Mouse (Mus musculus) left cerebral cortex, postnatal 10 days (tissue): Measurements from ENCODE around the gene Lzts2. TPM values are rescaled to one million over a fixed set of nuclear protein-coding genes. Genes with fewer than 3 reads are reported as not detected.
A peak's percentile ranks its signal among the peaks of the same experiment; 100 is the strongest.

Experiments used
- DNase-seq, 2 experiments: peaks; one replicate each; pipeline ENCODE4 v3.0.0; 2021 to 2022; ENCODE audit warnings: low spot score in 2 of 2, mixed read lengths in 1 of 2; ENCODE audit errors: extremely low spot score in 1 of 2
- intact Hi-C: fragments of 180-260 bp; cut with DNase I; formaldehyde crosslinking; loops from one replicate; pipeline ENCODE4 v1.15.1; 2025
- total RNA-seq, 2 experiments: library from RNA; stranded (reverse); gene quantifications; 2 replicates each; pipeline ENCODE4 v1.2.3; 2021

Gene Lzts2
- 10 to 100 TPM; 24.5 to 25.6 TPM for total RNA-seq

DNA sequence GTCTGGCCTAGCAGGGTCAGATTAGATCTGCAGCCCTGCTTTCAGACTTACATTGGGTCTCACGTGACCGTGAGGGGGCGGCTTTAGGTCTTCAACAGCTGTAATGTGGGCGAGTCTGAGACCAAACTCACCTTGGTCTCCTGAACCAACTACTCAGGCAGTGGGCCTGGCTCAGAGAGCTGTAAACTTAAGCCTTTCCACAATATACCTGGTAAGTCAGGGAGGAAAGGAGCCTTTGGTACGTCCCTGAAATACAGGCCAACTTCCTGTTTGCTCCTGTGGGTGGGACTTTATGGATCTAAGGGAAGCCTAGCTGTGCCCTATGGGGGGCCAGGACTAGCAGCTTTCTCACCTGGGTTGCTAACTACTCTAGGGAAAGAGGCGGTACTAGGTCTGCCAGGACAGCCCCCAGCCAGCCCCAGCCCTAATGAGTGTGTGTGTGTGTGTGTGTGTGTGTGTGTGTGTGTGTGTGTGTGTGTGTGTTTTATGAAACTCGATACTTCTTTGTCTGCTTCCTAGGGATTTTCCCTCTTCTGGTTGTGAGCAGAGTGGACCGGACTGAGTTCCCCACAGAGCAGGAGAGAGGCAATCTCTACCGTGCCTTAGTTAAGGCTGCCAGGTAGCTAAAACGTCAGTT, at the start of gene Lzts2:
TSS of gene Lzts2 (plus strand) at position 80 of the 637 bp plus-strand sequence.
- intact Hi-C loops: no loop called here
- no peak for DNase-seq

DNA sequence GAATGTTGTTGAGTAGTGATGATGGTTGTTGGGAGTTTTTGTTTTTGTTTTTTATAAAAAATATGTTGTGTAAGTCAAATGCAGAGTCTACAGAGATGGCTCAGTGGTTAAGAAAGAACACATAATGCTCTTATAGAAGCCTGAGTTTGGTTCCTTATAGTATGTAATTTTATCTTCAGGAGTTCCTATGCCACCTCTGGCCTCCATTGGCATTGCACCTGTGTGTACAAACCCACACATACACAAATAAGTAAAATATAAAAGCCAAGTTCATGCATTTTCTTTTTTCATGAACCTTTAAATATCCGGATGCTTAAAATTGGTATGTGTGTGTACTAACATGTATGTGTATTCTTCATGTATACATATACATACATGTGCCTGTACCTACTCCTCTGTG, 48.2 kb upstream of the Lzts2 start:
- intact Hi-C loops: no loop called here
- no peak for DNase-seq

DNA sequence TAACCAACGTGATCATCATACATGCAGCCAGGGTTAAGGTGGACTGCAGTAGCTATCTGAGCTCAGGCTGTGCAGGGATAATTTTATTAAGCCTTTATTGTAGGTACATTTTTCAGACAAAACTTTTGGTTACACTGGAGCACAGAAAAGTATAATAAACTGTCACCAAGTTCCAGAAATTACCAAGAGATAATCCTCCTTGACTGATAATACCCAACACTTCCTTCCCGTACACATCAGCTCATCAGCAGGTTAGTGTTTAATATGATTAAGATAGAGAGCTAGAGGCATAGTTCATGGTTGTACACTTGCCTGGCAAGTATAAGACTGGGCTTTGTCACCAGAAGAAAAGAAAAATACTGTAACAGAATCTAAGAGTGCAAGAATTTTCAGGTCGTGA, 45.9 kb upstream of the Lzts2 start:
- no peak for DNase-seq
- intact Hi-C loops: no loop called here

DNA sequence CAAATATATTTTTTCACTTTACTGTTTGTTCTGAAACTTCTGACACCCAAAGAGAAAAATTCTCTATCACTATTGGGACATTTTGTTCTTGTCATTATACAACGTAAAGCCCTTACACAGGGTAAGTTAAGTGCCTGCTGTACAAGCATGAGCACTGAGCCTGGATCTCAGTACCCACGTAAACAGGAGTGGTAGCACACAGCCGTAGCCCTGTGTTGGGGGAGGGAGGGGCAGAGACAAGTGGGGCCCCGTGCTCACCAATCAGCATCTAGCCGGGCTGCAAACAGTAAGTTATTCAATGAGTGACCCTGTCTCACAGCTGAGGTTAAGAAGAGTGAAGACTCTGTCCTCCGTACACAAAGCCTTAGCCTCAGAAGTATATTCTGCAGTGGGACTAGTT, 37.6 kb upstream of the Lzts2 start:
- DNase-seq: no peak
- intact Hi-C loops: loop anchor here (5.0 kb wide), 1 partner anchor 34 kb away; no protein-coding TSS in a partner anchor

DNA sequence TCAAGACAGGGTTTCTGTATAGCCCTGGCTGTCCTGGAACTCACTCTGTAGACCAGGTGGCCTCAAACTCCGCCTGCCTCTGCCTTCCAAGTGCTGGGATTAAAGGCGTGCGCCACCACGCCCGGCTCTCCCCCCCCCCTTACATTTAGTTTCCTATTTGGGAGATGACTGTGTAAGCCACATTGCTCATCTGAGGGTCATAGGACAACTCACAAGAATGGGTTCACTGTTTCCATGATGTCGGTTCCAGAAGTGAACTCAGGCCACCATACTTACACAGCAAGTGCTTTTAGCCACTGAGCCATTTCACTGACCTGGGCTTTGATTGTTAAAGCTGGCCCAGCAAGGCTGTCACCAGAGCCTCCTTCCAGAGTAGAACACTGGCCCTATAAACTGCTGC, 37.1 kb upstream of the Lzts2 start:
- intact Hi-C loops: loop anchor here (5.0 kb wide), 1 partner anchor 35 kb away; no protein-coding TSS in a partner anchor
- DNase-seq: no peak

DNA sequence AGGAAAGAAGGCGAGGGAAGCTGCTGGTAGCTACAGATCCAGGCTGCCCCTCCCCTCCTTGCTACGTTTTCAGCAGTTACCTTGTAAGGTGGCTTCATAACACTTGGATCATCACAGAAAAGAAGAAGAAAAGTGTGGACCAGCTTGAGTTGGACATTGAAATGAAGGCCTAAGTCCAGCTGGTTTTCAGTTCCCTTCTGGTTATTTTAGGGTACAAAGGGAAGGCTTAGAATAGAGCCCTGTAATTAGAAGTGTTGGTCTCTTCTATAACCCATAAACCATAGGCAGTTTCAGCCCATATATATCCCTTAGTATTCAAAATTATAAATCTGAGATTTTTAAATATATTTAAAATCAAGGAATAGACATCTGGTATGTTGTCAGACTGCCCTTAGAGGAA, 33.4 kb upstream of the Lzts2 start:
- intact Hi-C loops: no loop called here
- DNase-seq: no peak

DNA sequence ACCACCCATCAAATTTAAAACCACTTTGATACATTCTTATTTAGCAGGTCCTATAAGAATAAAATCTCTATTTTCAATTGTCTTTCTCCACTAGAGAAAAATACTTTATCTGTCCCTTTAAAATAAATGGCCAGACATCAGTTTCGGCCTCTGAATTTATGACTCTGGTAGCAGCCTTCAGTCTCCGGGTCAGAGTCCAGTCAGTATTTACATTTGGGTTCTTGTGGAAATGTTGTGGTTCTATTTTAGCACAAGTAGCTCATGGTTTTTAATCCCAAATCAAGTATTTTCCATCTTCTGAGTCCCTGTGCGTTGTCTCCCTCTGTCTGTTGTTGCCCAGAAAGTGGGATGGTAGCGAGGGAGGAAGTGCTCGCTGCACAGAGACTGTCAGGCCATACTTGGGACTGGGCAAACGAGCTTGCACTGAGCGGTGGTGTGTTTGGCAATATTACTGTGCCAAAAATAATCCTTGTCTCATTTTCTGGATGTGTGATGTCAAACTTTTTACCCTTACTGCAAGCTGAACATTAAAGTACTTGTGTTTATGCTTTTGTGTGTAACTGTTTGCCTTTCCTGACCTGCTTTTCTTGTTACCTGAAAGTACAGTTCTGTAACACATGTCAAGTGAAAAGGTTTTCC, 31.6 kb upstream of the Lzts2 start:
- no peak for DNase-seq
- intact Hi-C loops: no loop called here

DNA sequence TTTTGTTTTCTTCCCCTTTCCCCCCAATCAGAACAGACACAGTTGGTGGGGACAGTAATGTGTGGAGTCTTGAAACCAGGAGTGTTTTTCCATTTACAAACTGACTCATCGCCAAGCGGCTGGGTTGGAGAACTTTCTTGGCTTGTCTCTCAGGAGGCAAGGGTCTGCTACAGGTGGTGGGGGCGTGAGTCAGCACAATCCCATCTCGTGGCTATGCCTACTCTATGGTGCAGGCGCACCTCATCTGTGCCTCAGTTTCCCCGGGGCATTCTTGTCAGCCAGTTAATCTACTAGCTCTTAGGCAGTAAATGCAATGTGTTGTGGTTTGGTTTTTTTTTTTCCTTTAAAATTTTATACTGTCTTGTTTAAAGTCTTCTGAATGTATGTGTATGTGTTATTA, 30.8 kb upstream of the Lzts2 start:
- DNase-seq: peak in 1 of 2 experiments; percentile 32
- intact Hi-C loops: no loop called here

DNA sequence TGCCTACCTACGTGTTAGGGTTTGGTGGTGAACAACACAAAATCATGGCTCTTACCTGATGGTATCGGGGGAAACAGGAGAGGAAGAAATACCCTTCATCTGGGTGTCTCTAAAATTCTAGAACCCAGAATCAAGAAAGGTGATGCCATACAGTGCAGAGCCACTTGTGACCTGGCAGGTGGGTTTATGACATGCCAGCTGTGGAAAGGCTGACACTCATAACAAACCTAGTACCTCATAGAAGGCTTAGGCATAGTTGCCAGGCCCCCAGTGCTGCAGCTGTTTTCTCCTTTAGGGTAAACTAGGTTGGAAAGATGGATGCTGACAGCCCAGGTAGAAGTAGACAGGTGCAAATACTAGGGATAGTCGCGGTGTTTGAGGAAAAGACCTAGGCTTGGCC, 29.8 kb upstream of the Lzts2 start:
- intact Hi-C loops: no loop called here
- no peak for DNase-seq

DNA sequence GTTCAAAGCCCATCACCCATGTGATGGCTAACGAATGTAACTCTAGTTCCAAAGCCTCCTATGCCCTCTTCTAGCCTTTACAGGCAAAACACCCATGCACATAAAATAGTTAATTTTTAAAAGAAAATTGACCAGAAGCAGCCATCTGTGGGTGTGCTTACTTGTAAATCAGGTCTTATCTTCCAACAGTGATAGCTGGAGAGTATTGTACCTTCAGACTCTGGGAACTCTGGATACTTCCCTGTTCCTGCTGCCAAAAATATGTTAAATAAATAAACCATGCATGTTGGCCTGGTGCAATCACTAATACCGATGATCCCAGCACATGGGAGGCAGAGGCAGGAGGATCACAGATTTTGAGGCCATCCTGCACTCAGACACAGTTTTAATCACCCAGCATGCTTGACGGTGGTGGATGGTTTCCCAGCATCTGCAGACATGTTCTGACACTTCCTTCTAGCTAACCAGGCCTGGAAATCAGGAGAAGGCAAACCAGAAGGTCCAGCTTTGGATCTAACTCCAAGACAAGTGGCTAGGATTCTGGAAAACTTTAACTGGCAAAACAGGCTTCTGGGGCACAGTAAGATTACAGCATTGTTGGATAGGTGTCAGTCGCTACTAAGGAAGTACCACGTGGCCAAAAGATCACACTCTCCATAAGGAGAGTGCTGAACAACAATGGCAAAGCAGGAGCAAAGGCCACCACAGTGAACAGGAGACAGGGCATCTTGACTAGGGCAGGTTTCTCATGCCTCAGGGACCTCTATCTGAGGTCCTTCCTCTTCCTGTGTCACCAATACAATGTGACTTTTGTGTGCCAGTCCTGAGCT, 28.8 kb upstream of the Lzts2 start:
- intact Hi-C loops: no loop called here
- no peak for DNase-seq

DNA sequence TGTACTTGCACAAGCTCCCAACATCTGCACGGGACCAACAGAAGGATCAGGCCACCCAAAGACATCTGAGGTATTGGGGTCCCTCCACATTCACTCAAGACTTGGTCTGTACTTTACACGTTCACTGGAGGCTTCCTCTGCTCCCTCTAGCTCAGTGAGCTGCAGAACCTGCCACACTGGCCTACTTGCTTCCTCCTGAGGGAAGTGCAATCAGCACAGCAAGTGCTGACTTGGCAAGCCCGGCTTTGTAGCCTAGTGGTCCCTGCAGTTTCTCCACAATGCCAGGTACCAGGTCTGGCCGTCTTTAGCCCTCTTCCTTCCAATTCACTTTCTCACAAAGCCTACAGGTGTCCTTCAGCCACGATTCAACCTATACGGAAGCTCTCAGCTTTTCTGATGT, 27.2 kb upstream of the Lzts2 start:
- intact Hi-C loops: no loop called here
- DNase-seq: no peak

DNA sequence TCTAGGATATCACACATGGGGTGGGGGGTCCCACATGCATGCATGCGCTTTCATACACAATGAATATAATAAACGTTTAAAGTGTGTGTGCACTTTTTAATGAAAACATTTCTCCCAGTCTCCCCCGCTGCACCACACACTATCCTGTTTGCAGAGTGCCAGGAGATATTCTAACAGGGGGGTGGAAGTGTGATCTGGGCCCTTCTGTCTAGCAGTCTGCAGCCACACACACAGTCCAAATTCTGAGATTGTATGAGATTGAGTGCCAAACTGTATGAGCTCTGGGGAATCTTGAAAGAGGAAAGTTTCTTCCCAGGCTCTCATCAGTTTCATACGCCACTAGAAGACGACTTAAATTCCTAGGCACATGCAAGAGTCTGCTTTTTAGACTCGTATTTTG, 26.4 kb upstream of the Lzts2 start:
- intact Hi-C loops: no loop called here
- DNase-seq: no peak

DNA sequence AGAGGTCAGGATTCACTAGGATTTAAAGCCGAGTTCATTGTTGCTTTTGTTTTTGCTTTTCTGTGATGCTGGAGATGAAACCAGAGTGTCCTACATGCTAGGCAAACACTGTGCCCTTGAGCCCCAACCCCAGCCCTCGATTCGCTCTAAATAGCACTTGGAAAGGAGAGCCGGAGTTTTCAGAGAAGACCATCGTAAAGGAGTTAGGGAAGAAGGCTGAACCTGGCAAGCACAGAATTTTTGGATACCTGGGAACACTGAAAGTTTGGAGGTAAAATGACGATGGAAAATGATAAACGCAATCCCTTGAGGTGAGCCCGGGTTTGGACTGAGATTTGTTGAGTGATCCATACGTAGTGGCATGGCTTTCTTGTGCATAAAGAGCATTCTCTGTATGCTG, 25.9 kb upstream of the Lzts2 start:
- intact Hi-C loops: no loop called here
- DNase-seq: no peak

DNA sequence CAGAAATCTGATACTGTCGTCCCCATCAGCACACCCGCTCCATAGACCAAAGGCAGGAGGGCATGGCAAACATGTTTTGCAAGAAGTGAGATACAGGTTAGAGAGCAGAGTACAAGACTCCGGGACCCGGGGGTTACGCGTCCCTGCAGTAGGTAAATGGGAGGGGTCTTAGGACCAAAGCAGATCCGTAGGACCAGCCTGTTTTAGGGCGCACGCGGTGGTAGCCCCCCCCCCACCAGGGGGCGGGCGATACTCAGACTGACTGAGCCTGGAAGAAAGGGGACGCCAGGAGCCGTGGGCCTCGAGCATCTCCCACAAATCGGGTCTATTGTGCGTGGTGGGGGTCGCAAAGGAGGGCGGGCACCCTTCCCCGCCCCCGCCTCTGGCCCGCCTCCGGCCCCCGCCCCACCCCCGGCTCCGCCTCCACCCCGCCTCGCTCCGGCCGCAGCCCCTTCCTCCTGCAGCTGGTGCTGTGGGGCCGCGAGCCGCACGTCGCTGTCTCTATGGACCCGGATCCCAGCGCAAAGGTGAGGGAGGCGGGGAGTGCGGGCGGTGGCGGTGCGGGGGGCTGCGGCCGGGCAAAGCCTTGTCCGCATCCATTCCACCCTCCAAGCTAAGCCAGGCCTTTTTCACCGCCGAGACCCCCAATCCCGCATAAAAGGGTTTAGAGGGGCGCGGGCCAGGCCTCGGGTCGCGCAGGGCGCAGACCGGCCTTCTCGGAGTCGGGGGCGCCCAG, 25.2 kb upstream of the Lzts2 start, which contains the start of gene Sema4g:
TSS of gene Sema4g (plus strand) at position 271 of the 736 bp plus-strand sequence.
- DNase-seq: peak in 1 of 2 experiments; percentile 69
- intact Hi-C loops: no loop called here

DNA sequence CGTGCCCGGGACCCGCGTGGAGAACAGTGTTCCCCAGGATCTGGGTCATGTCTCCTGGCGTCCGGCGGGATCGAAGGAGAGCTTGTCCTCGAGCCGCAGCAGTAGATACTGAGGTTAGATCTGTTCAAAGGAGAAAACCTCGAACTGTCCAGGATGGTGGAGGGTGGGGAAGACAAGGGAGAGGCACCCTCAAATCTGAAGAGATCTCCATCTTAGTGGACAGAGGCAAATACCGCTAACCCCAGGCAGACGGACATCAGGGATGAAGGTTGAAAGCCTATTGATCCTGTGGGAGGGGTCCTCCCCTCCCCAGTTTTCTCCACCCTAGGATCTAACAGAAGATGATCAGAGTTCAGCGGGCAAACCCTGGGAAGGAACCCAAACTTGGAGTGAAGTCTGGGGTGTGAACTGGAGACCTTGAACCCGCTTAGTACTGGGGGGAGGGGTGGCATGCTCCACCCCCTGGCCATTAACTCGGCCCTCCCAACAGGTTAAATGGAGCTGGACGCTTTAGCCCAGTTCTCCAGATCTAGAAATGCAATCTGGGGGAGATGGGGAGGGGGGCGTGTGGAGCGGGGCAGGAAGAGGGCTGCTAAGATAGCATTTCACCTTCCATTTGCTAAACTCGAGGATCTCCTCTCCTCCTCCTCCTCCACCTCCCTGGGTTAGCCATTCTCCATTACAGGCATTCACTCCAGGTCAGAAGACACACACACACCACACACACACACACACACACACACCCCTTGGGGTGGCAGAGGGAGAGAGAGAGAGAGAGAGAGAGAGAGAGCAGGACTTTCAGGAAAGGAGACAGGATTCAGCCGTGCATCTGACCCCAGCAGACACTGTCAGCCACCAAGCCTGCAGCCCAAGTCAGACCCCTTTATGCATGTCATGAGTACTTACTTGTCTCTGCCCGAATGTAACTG, 24.4 kb upstream of the Lzts2 start:
- intact Hi-C loops: loop anchor here (5.0 kb wide), 1 partner anchor 42 kb away; no protein-coding TSS in a partner anchor

DNA sequence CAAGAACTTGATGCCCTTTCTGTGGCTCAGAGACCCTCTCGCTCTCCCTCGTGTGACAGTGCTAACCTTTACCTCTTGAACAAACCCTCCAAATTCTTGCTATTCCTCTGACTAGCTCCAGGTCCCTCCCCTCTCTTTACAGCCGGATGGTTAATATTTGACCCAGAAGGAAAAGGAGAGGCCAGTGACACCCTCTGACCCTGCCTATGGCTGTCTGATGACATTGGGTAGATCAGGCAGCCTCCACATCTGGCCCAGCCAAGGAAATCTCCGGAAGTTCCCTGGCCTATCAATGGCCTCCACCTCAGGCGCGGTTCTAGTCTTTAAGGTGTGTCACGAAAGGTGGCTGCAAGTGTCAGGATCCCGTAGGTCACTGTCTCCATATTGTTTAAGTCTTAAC, 23.2 kb upstream of the Lzts2 start:
- intact Hi-C loops: loop anchor here (5.0 kb wide), 1 partner anchor 41 kb away; no protein-coding TSS in a partner anchor
- DNase-seq: no peak

More for the DNA sequence above, 24.4 kb upstream of the Lzts2 start:
- DNase-seq: no peak

DNA sequence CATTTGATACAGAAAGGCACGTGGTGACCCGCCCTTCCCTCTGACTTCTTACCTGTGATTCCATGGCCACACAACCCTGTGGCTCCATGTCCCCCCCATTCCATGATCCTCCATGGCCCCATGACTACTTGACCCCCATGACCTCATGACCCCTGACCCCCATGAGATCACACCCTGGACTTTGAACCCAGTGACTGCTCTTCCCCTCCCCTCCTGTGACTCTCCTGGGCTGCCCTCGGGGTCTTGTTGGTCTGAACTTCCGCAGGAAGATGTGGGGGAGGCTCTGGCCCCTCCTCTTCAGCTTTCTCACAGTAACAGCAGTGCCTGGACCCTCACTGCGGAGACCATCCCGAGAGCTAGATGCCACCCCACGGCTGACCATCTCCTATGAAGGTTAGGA, 22.0 kb upstream of the Lzts2 start:
- intact Hi-C loops: loop anchor here (5.0 kb wide), 1 partner anchor 40 kb away; no protein-coding TSS in a partner anchor
- DNase-seq: peak in 1 of 2 experiments; percentile 47

DNA sequence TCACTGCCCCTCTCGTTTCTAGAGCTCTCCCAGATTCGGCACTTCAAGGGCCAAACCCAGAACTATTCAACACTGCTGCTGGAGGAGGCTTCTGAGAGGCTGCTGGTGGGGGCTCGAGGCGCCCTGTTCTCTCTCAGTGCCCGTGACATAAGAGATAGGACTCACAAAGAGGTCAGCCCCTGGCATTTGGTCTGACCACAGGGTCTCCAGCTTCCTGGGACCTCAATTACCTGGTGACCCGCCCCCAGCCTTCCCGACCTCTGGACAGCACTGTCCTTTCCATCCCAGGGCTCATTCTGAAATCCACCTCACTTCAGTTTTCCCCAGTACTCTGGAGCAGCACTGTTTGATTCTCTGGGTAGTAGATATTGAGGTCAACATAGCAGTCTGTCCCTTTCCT, 21.5 kb upstream of the Lzts2 start:
- intact Hi-C loops: loop anchor here (5.0 kb wide), 1 partner anchor 40 kb away; no protein-coding TSS in a partner anchor

More for the DNA sequence above, 21.5 kb upstream of the Lzts2 start:
- peak in 1 of 2 experiments; percentile 1 for DNase-seq
